ENCODE assay signal across 19 mouse cellular contexts in genomic region chr16:87612218-87612838, GRCm38 (mm10). TPM values are rescaled to one million over a fixed set of nuclear protein-coding genes. Genes with fewer than 3 reads are reported as not detected.
DNase-seq lines count a peak whose midpoint lies in the region; ATAC-seq and TF ChIP-seq lines count a peak whose summit lies in the region.
"Had no signal": no experiment of that assay in that cellular context is flagged by ENCODE, and none has a peak within 500 bp of the region (broad histone marks: within the 10 kb centered on the region; RNA-seq: fewer than 3 reads in every experiment).

No protein-coding gene starts in this region.

- H3K36me3 ChIP-seq in heart, postnatal 0 days (replicated peaks; ENCODE audit: control insufficient read depth, insufficient read depth, low read length): no peaks in the 10 kb centered on the region
- no peaks in the 10 kb centered on the region for H3K36me3 ChIP-seq in lung, embryonic 14.5 days (ENCODE audit: insufficient read depth)
- H3K36me3 ChIP-seq in hindbrain, embryonic 12.5 days: no peaks in the 10 kb centered on the region
- H3K36me3 ChIP-seq: embryonic facial prominence, embryonic 10.5 days; hindbrain, embryonic 13.5 days; liver, embryonic 13.5 days had no signal

- DNase-seq in heart, postnatal 0 days (ENCODE audit: low spot score): no peak
- DNase-seq in heart, adult 9 months (ENCODE audit: low spot score in 2 of 2): no peak
- DNase-seq in lung, embryonic 14.5 days: peak; percentile 6
- no peak for DNase-seq in lung, postnatal 4 days
- DNase-seq in gonadal fat pad, adult 2 months (ENCODE audit: low read depth): peak; percentile 62
- DNase-seq in layer of hippocampus, postnatal 25 days (ENCODE audit: extremely low spot score in 1 of 2, low spot score in 1 of 2): no peak
- DNase-seq: B cell, adult 2 months; cerebellum, adult 18-20 months; heart, postnatal 10 days; kidney, postnatal 10 days; layer of hippocampus, postnatal 36 days; liver, embryonic 13.5 days; retina, postnatal 1 day had no signal

- H3K27me3 ChIP-seq in heart, postnatal 0 days (ENCODE audit: control insufficient read depth, insufficient read depth, low read length): no peaks in the 10 kb centered on the region
- H3K27me3 ChIP-seq in lung, embryonic 14.5 days (ENCODE audit: insufficient read depth, low read length): no peaks in the 10 kb centered on the region
- no peaks in the 10 kb centered on the region for H3K27me3 ChIP-seq in hindbrain, embryonic 12.5 days
- H3K27me3 ChIP-seq: hindbrain, embryonic 13.5 days; liver, embryonic 13.5 days had no signal

- H3K9ac ChIP-seq in heart, postnatal 0 days (replicated peaks; ENCODE audit: low read depth, low read length): no peak overlapping the region
- no peak overlapping the region for H3K9ac ChIP-seq in lung, embryonic 14.5 days
- no peak overlapping the region for H3K9ac ChIP-seq in hindbrain, embryonic 12.5 days
- H3K9ac ChIP-seq: hindbrain, embryonic 13.5 days; liver, embryonic 13.5 days had no signal

- no peaks in the 10 kb centered on the region for H3K9me3 ChIP-seq in heart, postnatal 0 days (replicated peaks; ENCODE audit: control insufficient read depth, low read length)
- H3K9me3 ChIP-seq in lung, embryonic 14.5 days (ENCODE audit: low read depth, low read length): no peaks in the 10 kb centered on the region
- no peaks in the 10 kb centered on the region for H3K9me3 ChIP-seq in hindbrain, embryonic 12.5 days (replicated peaks)
- H3K9me3 ChIP-seq: embryonic facial prominence, embryonic 10.5 days; hindbrain, embryonic 13.5 days; liver, embryonic 13.5 days had no signal

- ATAC-seq in heart, postnatal 0 days (ENCODE audit: insufficient read depth, low read depth): no peak
- no peak for ATAC-seq in lung, embryonic 14.5 days (ENCODE audit: insufficient read depth)
- ATAC-seq in megakaryocyte progenitor cell, adult 5-6 weeks (replicated peaks; ENCODE audit: poor library complexity): peak; percentile 77
- ATAC-seq in hindbrain, embryonic 12.5 days (ENCODE audit: low FRiP score): no peak
- ATAC-seq: inflammation-experienced regulatory T-cells, adult 6 months had no signal

- 76% methylated on average over 15 of the region's 15 CpGs for WGBS in heart, postnatal 0 days
- WGBS in lung, embryonic 14.5 days: 53% methylated on average over 15 of the region's 15 CpGs
- WGBS in hindbrain, embryonic 12.5 days: 85% methylated on average over 15 of the region's 15 CpGs

- no peak for TF ChIP-seq EP300 in heart, postnatal 0 days (IDR thresholded peaks at IDR 0.05; ENCODE audit: low read depth)

- H3K4me1 ChIP-seq in heart, postnatal 0 days (ENCODE audit: control insufficient read depth, insufficient read depth): no peaks in the 10 kb centered on the region; the same call in 1 of the 2 replicates
- peaks cover 3% of the 10 kb centered on the region; the same call in 1 of the 2 replicates for H3K4me1 ChIP-seq in lung, embryonic 14.5 days (ENCODE audit: insufficient read depth)
- H3K4me1 ChIP-seq in hindbrain, embryonic 12.5 days: no peaks in the 10 kb centered on the region
- H3K4me1 ChIP-seq: embryonic facial prominence, embryonic 10.5 days; hindbrain, embryonic 13.5 days; liver, embryonic 13.5 days had no signal

- no peak overlapping the region for H3K4me3 ChIP-seq in heart, postnatal 0 days (ENCODE audit: low read depth, low read length)
- no peak overlapping the region for H3K4me3 ChIP-seq in lung, embryonic 14.5 days (ENCODE audit: low read depth, low read length)
- H3K4me3 ChIP-seq in hindbrain, embryonic 12.5 days: no peak overlapping the region
- H3K4me3 ChIP-seq: embryonic facial prominence, embryonic 10.5 days; hindbrain, embryonic 13.5 days; liver, embryonic 13.5 days had no signal

- no peak overlapping the region for H3K27ac ChIP-seq in heart, postnatal 0 days (ENCODE audit: low read depth)
- H3K27ac ChIP-seq in lung, embryonic 14.5 days (ENCODE audit: low read depth): no peak overlapping the region
- H3K27ac ChIP-seq in hindbrain, embryonic 12.5 days: no peak overlapping the region
- H3K27ac ChIP-seq: embryonic facial prominence, embryonic 10.5 days; hindbrain, embryonic 13.5 days; liver, embryonic 13.5 days had no signal

- TF ChIP-seq CTCF in heart, postnatal 0 days (IDR thresholded peaks at IDR 0.05; ENCODE audit: low read depth): no peak
- no peak for TF ChIP-seq CTCF in lung, embryonic 14.5 days (IDR thresholded peaks at IDR 0.05; ENCODE audit: low read depth)

- H3K4me2 ChIP-seq in heart, postnatal 0 days (ENCODE audit: low read depth, low read length): peak overlapping the region; percentile 58; the same call in 1 of the 2 replicates
- no peak overlapping the region for H3K4me2 ChIP-seq in lung, embryonic 14.5 days
- H3K4me2 ChIP-seq in hindbrain, embryonic 12.5 days (replicated peaks): no peak overlapping the region
- H3K4me2 ChIP-seq: hindbrain, embryonic 13.5 days had no signal

RNA-seq across cellular contexts. Expression of gene Map3k7cl, which starts 59.2 kb away (rescaled TPM):
- total RNA-seq in heart, postnatal 0 days (2014; rRNA removed; ENCODE audit: low replicate concordance): 0.43 and 3.6 TPM in 2 replicates
- 0.73 and 1.0 TPM in 2 replicates for polyA plus RNA-seq in heart, postnatal 0 days (2015; fragmentation: Nextera tagmentation; extraction: Ambion mirVana)
- polyA plus RNA-seq in lung, embryonic 14.5 days (2014; fragmentation: Nextera tagmentation; extraction: Ambion mirVana): 0.21 and 0.32 TPM in 2 replicates
- polyA plus RNA-seq in gonadal fat pad, adult 2 months (2012; rRNA removed): 5.4 and 5.5 TPM in 2 replicates
- not detected in 2 replicates for total RNA-seq in megakaryocyte progenitor cell, adult 5-6 weeks (2015)
- total RNA-seq in megakaryocyte progenitor cell, adult 5-6 weeks (2017): not detected in 2 replicates
- polyA plus RNA-seq in hindbrain, embryonic 12.5 days (2016; fragmentation: Nextera tagmentation; extraction: Ambion mirVana): 0.13 TPM in 1 of 2 replicates, not detected in the other
- total RNA-seq in layer of hippocampus, postnatal 25 days (2021): under 1 TPM; 0.59 to 0.73 TPM
- polyA plus RNA-seq: embryonic facial prominence, embryonic 10.5 days; inflammation-experienced regulatory T-cells, adult 6 months; liver, embryonic 13.5 days; neural tube, embryonic 11.5 days had no signal

Comparison
In these comparisons a context has a peak if more than half of its experiments do, and no peak if none do; other contexts are left out.
1. DNase-seq: peak in lung, embryonic 14.5 days (single experiment) and gonadal fat pad, adult 2 months (single experiment); none in heart, postnatal 0 days (single experiment), heart, adult 9 months (0 of 2), lung, postnatal 4 days (0 of 2) and layer of hippocampus, postnatal 25 days (0 of 2).